8 mouse cellular contexts compared by ENCODE assay signal in the genomic region with DNA sequence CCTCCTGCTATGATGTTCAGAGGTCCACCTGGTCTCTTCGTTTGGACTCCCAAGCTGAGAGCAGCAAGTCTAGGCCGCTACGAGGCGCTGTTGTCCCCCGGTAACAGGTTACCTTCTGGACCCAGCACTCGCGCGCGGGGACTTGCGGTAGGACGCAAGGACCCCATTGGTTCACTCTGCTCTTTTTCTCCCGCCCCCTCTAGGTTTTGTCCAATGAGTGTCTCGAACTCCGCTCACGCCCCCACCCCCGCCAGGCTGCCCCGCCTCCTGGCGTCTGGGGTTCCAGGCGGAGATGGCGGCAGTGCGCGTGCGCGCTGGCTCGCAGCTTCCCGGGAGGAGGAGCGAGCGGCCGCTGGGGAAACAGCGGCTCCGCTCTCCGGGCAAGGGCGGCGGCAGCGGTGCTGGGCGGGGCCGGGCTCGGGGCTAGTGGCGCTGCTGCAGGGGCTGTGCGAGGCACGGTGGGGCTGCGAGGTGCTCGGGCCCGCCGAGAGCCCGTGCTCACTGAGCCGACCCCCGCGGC. TPM values are rescaled to one million over a fixed set of nuclear protein-coding genes. Genes with fewer than 3 reads are reported as not detected.
DNase-seq lines count a peak whose midpoint lies in the region; ATAC-seq and TF ChIP-seq lines count a peak whose summit lies in the region.

A gene (plus strand): TSS at position 270 of the 520 bp plus-strand sequence.

- peak within 1 kb of the TSS; percentile 76 for H3K27ac ChIP-seq in forebrain, embryonic 16.5 days (ENCODE audit: low read length)
- peak within 1 kb of the TSS; percentile 96 for H3K27ac ChIP-seq in layer of hippocampus, adult 2 months
- H3K27ac ChIP-seq in lung, embryonic 14.5 days (ENCODE audit: low read depth): peak within 1 kb of the TSS; percentile 75; the same call in 1 of the 2 replicates
- H3K27ac ChIP-seq in olfactory bulb, adult 2 months (ENCODE audit: insufficient read depth, low read depth, low read length): peak within 1 kb of the TSS; percentile 79
- H3K27ac ChIP-seq in thymus, adult 2 months (ENCODE audit: control insufficient read depth, insufficient read depth, low read length): peak within 1 kb of the TSS; percentile 57

- under 1% methylated on average over 48 of the region's 49 CpGs for WGBS in forebrain, embryonic 16.5 days
- under 1% methylated on average over 49 of the region's 49 CpGs for WGBS in lung, embryonic 14.5 days
- WGBS in olfactory bulb, adult 2 months: 1% methylated on average over 49 of the region's 49 CpGs
- WGBS in thymus, adult 2 months: under 1% methylated on average over 49 of the region's 49 CpGs

- H3K4me3 ChIP-seq in G1E (ENCODE audit: low read depth, low read length): peak within 1 kb of the TSS; percentile 98
- peak within 1 kb of the TSS; percentile 96 for H3K4me3 ChIP-seq in forebrain, embryonic 16.5 days (replicated peaks; ENCODE audit: low read length)
- peak within 1 kb of the TSS; percentile 97 for H3K4me3 ChIP-seq in layer of hippocampus, adult 2 months
- H3K4me3 ChIP-seq in lung, embryonic 14.5 days (ENCODE audit: low read depth, low read length): peak within 1 kb of the TSS; percentile 90
- peak within 1 kb of the TSS; percentile 86 for H3K4me3 ChIP-seq in olfactory bulb, adult 2 months (ENCODE audit: insufficient read depth, low read depth, low read length)
- H3K4me3 ChIP-seq in thymus, adult 2 months (ENCODE audit: control insufficient read depth, insufficient read depth, low read length): peak within 1 kb of the TSS; percentile 61

- no peaks in the 10 kb centered on the region for H3K27me3 ChIP-seq in G1E (ENCODE audit: insufficient read depth, low read length)
- no peaks in the 10 kb centered on the region for H3K27me3 ChIP-seq in forebrain, embryonic 16.5 days (replicated peaks; ENCODE audit: control insufficient read depth, insufficient read depth, low read length)
- no peaks in the 10 kb centered on the region for H3K27me3 ChIP-seq in lung, embryonic 14.5 days (ENCODE audit: insufficient read depth, low read length)
- no peaks in the 10 kb centered on the region for H3K27me3 ChIP-seq in thymus, adult 2 months (ENCODE audit: control insufficient read depth, insufficient read depth, low read length)

- DNase-seq in G1E (ENCODE audit: low spot score): peak; percentile 93
- peak; percentile 99 to 100 for DNase-seq in cerebellum, adult 18-20 months
- peak; percentile 98 to 99 for DNase-seq in heart, postnatal 36 days
- peak; percentile 99 for DNase-seq in layer of hippocampus, adult 2 months (ENCODE audit: low spot score in 2 of 2)
- DNase-seq in lung, embryonic 14.5 days: peak; percentile 99
- peak; percentile 99 for DNase-seq in thymus, adult 2 months

- no peak for TF ChIP-seq CTCF in G1E (IDR thresholded peaks at IDR 0.05; ENCODE audit: low read depth, low read length)
- peak; percentile 90 for TF ChIP-seq CTCF in layer of hippocampus, adult 2 months (conservative IDR thresholded peaks at IDR 0.05)
- peak; percentile 83 for TF ChIP-seq CTCF in lung, embryonic 14.5 days (IDR thresholded peaks at IDR 0.05; ENCODE audit: low read depth)
- peak; percentile 64 for TF ChIP-seq CTCF in olfactory bulb, adult 2 months (IDR thresholded peaks at IDR 0.05; ENCODE audit: insufficient read depth, low read depth, low read length)
- TF ChIP-seq CTCF in thymus, adult 2 months (IDR thresholded peaks at IDR 0.05; ENCODE audit: borderline replicate concordance, control insufficient read depth, extremely low read depth, insufficient read depth, low read length, poor library complexity): peak; percentile 83; the same call in 1 of the 2 replicates

- peak; percentile 90 for TF ChIP-seq POLR2A in olfactory bulb, adult 2 months (IDR thresholded peaks at IDR 0.05; ENCODE audit: insufficient read depth, low read depth, low read length)
- peak; percentile 88 for TF ChIP-seq POLR2A in thymus, adult 2 months (IDR thresholded peaks at IDR 0.05; ENCODE audit: control insufficient read depth, extremely low read depth, insufficient read depth, low read length, poor library complexity)

- no peaks in the 10 kb centered on the region for H3K9me3 ChIP-seq in G1E (replicated peaks)
- H3K9me3 ChIP-seq in forebrain, embryonic 16.5 days (ENCODE audit: control insufficient read depth, low read length): no peaks in the 10 kb centered on the region
- no peaks in the 10 kb centered on the region for H3K9me3 ChIP-seq in lung, embryonic 14.5 days (ENCODE audit: low read depth, low read length)

- peaks cover 38% of the 10 kb centered on the region for H3K4me1 ChIP-seq in G1E (ENCODE audit: insufficient read depth, low read depth, low read length)
- peaks cover 11% of the 10 kb centered on the region for H3K4me1 ChIP-seq in forebrain, embryonic 16.5 days (replicated peaks; ENCODE audit: control insufficient read depth, insufficient read depth, low read length)
- peaks cover 6% of the 10 kb centered on the region; the same call in 1 of the 2 replicates for H3K4me1 ChIP-seq in lung, embryonic 14.5 days (ENCODE audit: insufficient read depth)
- H3K4me1 ChIP-seq in olfactory bulb, adult 2 months (ENCODE audit: control insufficient read depth, insufficient read depth, low read length): no peaks in the 10 kb centered on the region
- H3K4me1 ChIP-seq in thymus, adult 2 months (replicated peaks; ENCODE audit: control insufficient read depth, insufficient read depth, low read length): peaks cover 7% of the 10 kb centered on the region

- H3K36me3 ChIP-seq in G1E (replicated peaks): peaks cover 6% of the 10 kb centered on the region
- H3K36me3 ChIP-seq in forebrain, embryonic 16.5 days (ENCODE audit: control insufficient read depth, insufficient read depth): no peaks in the 10 kb centered on the region
- H3K36me3 ChIP-seq in lung, embryonic 14.5 days (ENCODE audit: insufficient read depth): no peaks in the 10 kb centered on the region
- no peaks in the 10 kb centered on the region for H3K36me3 ChIP-seq in thymus, adult 2 months (ENCODE audit: control insufficient read depth, insufficient read depth, low read length)

- H3K4me2 ChIP-seq in forebrain, embryonic 16.5 days (ENCODE audit: low read length): peak within 1 kb of the TSS; percentile 81
- peak within 1 kb of the TSS; percentile 80 for H3K4me2 ChIP-seq in lung, embryonic 14.5 days

- peak within 1 kb of the TSS; percentile 96 for H3K9ac ChIP-seq in forebrain, embryonic 16.5 days (replicated peaks; ENCODE audit: low read depth, low read length)
- H3K9ac ChIP-seq in lung, embryonic 14.5 days: peak within 1 kb of the TSS; percentile 86

- intact Hi-C loops in heart, postnatal 36 days (cut with DNase I): loop anchor here (2.0 to 10.0 kb wide), 5 partner anchors 44 to 452 kb away; a partner anchor contains a TSS

- ATAC-seq in G1E (ENCODE audit: extremely low read depth, insufficient number of reproducible peaks, low FRiP score, poor library complexity, severe bottlenecking): peak; percentile 94
- ATAC-seq in forebrain, embryonic 16.5 days: peak; percentile 99
- peak; percentile 98 for ATAC-seq in lung, embryonic 14.5 days (ENCODE audit: insufficient read depth)

RNA-seq across cellular contexts. Expression of the gene that starts here (rescaled TPM):
- total RNA-seq in G1E (2014; fragmentation: Nextera tagmentation): 15.8 and 26.6 TPM in 2 replicates
- 17.6 and 19.6 TPM in 2 replicates for total RNA-seq in G1E (2017)
- polyA plus RNA-seq in G1E (2012): 8.6 and 12.6 TPM in 2 replicates
- 23.0 and 27.9 TPM in 2 replicates for polyA plus RNA-seq in forebrain, embryonic 16.5 days (2015; fragmentation: Nextera tagmentation; extraction: Ambion mirVana)
- 10 to 100 TPM; 80.8 to 84.3 TPM for total RNA-seq in heart, postnatal 36 days (2021)
- 100 to 1,000 TPM; 257 to 258 TPM for total RNA-seq in layer of hippocampus, adult 2 months (2021)
- 17.1 and 20.7 TPM in 2 replicates for polyA plus RNA-seq in lung, embryonic 14.5 days (2014; fragmentation: Nextera tagmentation; extraction: Ambion mirVana)
- 109 and 181 TPM in 2 replicates for polyA plus RNA-seq in olfactory bulb, adult 2 months (2012; ENCODE audit: insufficient read depth, insufficient read length, low replicate concordance, missing spikeins)
- 74.7 and 77.9 TPM in 2 replicates for polyA plus RNA-seq in thymus, adult 2 months (2012; rRNA removed)

Comparison
In these comparisons a context has a peak if more than half of its experiments do, and no peak if none do; other contexts are left out.
1. Peak in every context shown above with its lines: DNase-seq, ATAC-seq, H3K4me3 ChIP-seq and H3K27ac ChIP-seq.